9 mouse cellular contexts compared by ENCODE assay signal in genomic region chr14:40789110-40789509, GRCm38 (mm10).
DNase-seq lines count a peak whose midpoint lies in the region; ATAC-seq and TF ChIP-seq lines count a peak whose summit lies in the region.
"Had no signal": no experiment of that assay in that cellular context is flagged by ENCODE, and none has a peak within 500 bp of the region (broad histone marks: within the 10 kb centered on the region; RNA-seq: fewer than 3 reads in every experiment).

No protein-coding gene starts in this region.

- no peaks in the 10 kb centered on the region for H3K27me3 ChIP-seq in embryonic facial prominence, embryonic 14.5 days (replicated peaks; ENCODE audit: control insufficient read depth, insufficient read depth, low read length)
- no peaks in the 10 kb centered on the region for H3K27me3 ChIP-seq in kidney, postnatal 0 days (ENCODE audit: insufficient read depth, low read length)
- no peaks in the 10 kb centered on the region for H3K27me3 ChIP-seq in midbrain, embryonic 11.5 days (ENCODE audit: control insufficient read depth, insufficient read depth, low read length)
- H3K27me3 ChIP-seq: limb, embryonic 15.5 days had no signal

- no peak for DNase-seq in left cerebral cortex, adult 2 months (ENCODE audit: extremely low spot score in 1 of 2, low spot score in 2 of 2)
- DNase-seq in left cerebral cortex, adult 8-10 months (ENCODE audit: low spot score in 2 of 2), result no peak
- DNase-seq in ZHBTc4 (ENCODE audit: low read depth, low spot score), result peak; percentile 86
- peak; percentile 50 for DNase-seq in embryonic facial prominence, embryonic 14.5 days (ENCODE audit: low spot score)
- peak; percentile 48 for DNase-seq in kidney, postnatal 0 days (ENCODE audit: low spot score)
- DNase-seq in midbrain, embryonic 11.5 days (ENCODE audit: low spot score, missing footprints), result peak; percentile 86
- DNase-seq in cerebellum, adult 11 months, result no peak
- DNase-seq in thymus, postnatal 0 days (ENCODE audit: low spot score), result no peak

- peak; percentile 40 for TF ChIP-seq CTCF in left cerebral cortex, adult 2 months (IDR thresholded peaks at IDR 0.05)
- peak; percentile 74 for TF ChIP-seq CTCF in kidney, postnatal 0 days (IDR thresholded peaks at IDR 0.05; ENCODE audit: low read depth)

- H3K27ac ChIP-seq in left cerebral cortex, adult 2 months, result no peak overlapping the region
- H3K27ac ChIP-seq in embryonic facial prominence, embryonic 14.5 days (replicated peaks; ENCODE audit: low read depth, low read length), result no peak overlapping the region
- H3K27ac ChIP-seq in kidney, postnatal 0 days, result no peak overlapping the region
- no peak overlapping the region for H3K27ac ChIP-seq in midbrain, embryonic 11.5 days (ENCODE audit: low read depth, low read length)
- H3K27ac ChIP-seq: limb, embryonic 15.5 days had no signal

- H3K9me3 ChIP-seq in embryonic facial prominence, embryonic 14.5 days (ENCODE audit: control insufficient read depth, low read length), result no peaks in the 10 kb centered on the region
- no peaks in the 10 kb centered on the region for H3K9me3 ChIP-seq in kidney, postnatal 0 days (replicated peaks; ENCODE audit: low read length)
- H3K9me3 ChIP-seq in midbrain, embryonic 11.5 days (ENCODE audit: control insufficient read depth, low read length), result no peaks in the 10 kb centered on the region
- H3K9me3 ChIP-seq: limb, embryonic 15.5 days had no signal

- intact Hi-C loops in left cerebral cortex, adult 2 months (cut with DNase I), result loop anchor here (2.0 kb wide), 1 partner anchor 1256 kb away; no protein-coding TSS in a partner anchor

- no peak overlapping the region for H3K4me3 ChIP-seq in left cerebral cortex, adult 2 months
- H3K4me3 ChIP-seq in embryonic facial prominence, embryonic 14.5 days (ENCODE audit: low read depth, low read length), result no peak overlapping the region
- no peak overlapping the region for H3K4me3 ChIP-seq in kidney, postnatal 0 days (replicated peaks; ENCODE audit: low read depth, low read length)
- no peak overlapping the region for H3K4me3 ChIP-seq in midbrain, embryonic 11.5 days (ENCODE audit: low read depth, low read length)
- H3K4me3 ChIP-seq: limb, embryonic 15.5 days had no signal

- no peak overlapping the region for H3K4me2 ChIP-seq in embryonic facial prominence, embryonic 14.5 days (ENCODE audit: low read depth, low read length)
- no peak overlapping the region for H3K4me2 ChIP-seq in kidney, postnatal 0 days (ENCODE audit: low read length)
- no peak overlapping the region for H3K4me2 ChIP-seq in midbrain, embryonic 11.5 days
- H3K4me2 ChIP-seq: limb, embryonic 15.5 days had no signal

- no peaks in the 10 kb centered on the region for H3K36me3 ChIP-seq in embryonic facial prominence, embryonic 14.5 days (ENCODE audit: control insufficient read depth, insufficient read depth, low read length)
- no peaks in the 10 kb centered on the region for H3K36me3 ChIP-seq in kidney, postnatal 0 days (ENCODE audit: insufficient read depth, low read length)
- H3K36me3 ChIP-seq in midbrain, embryonic 11.5 days (ENCODE audit: control insufficient read depth, insufficient read depth, low read length), result no peaks in the 10 kb centered on the region
- H3K36me3 ChIP-seq: limb, embryonic 15.5 days had no signal

- H3K4me1 ChIP-seq in embryonic facial prominence, embryonic 14.5 days (ENCODE audit: control insufficient read depth, insufficient read depth, low read length), result no peaks in the 10 kb centered on the region
- H3K4me1 ChIP-seq in kidney, postnatal 0 days (replicated peaks; ENCODE audit: insufficient read depth, low read length), result no peaks in the 10 kb centered on the region
- no peaks in the 10 kb centered on the region for H3K4me1 ChIP-seq in midbrain, embryonic 11.5 days (ENCODE audit: control insufficient read depth, insufficient read depth, low read length)
- H3K4me1 ChIP-seq: limb, embryonic 15.5 days had no signal

- ATAC-seq in embryonic facial prominence, embryonic 14.5 days (ENCODE audit: low read depth), result peak; percentile 55; the same call in 1 of the 2 replicates
- ATAC-seq in kidney, postnatal 0 days (replicated peaks; ENCODE audit: low FRiP score, low read depth), result no peak
- peak; percentile 77 for ATAC-seq in midbrain, embryonic 11.5 days (ENCODE audit: low FRiP score)

- 32% methylated on average over 3 of the region's 3 CpGs for WGBS in embryonic facial prominence, embryonic 14.5 days
- WGBS in kidney, postnatal 0 days, result 32% methylated on average over 3 of the region's 3 CpGs
- 28% methylated on average over 3 of the region's 3 CpGs for WGBS in midbrain, embryonic 11.5 days

- H3K9ac ChIP-seq in embryonic facial prominence, embryonic 14.5 days (ENCODE audit: low read depth, low read length), result no peak overlapping the region
- no peak overlapping the region for H3K9ac ChIP-seq in kidney, postnatal 0 days (ENCODE audit: low read depth, low read length)
- H3K9ac ChIP-seq in midbrain, embryonic 11.5 days (ENCODE audit: low read length), result no peak overlapping the region
- H3K9ac ChIP-seq: limb, embryonic 15.5 days had no signal

Comparison
In these comparisons a context has a peak if more than half of its experiments do, and no peak if none do; other contexts are left out.
1. DNase-seq: peak in ZHBTc4 (single experiment), embryonic facial prominence, embryonic 14.5 days (single experiment), kidney, postnatal 0 days (single experiment) and midbrain, embryonic 11.5 days (single experiment); none in left cerebral cortex, adult 2 months (0 of 2), left cerebral cortex, adult 8-10 months (0 of 2), cerebellum, adult 11 months (single experiment) and thymus, postnatal 0 days (single experiment).